Mouse (Mus musculus): ENCODE results near the gene Pax8. TPM values are rescaled to one million over a fixed set of nuclear protein-coding genes. Genes with fewer than 3 reads are reported as not detected.
A peak's percentile ranks its signal among the peaks of the same experiment; 100 is the strongest.

Gene Pax8
- total RNA-seq, 2 experiments from 2014 or later = not detected

DNA sequence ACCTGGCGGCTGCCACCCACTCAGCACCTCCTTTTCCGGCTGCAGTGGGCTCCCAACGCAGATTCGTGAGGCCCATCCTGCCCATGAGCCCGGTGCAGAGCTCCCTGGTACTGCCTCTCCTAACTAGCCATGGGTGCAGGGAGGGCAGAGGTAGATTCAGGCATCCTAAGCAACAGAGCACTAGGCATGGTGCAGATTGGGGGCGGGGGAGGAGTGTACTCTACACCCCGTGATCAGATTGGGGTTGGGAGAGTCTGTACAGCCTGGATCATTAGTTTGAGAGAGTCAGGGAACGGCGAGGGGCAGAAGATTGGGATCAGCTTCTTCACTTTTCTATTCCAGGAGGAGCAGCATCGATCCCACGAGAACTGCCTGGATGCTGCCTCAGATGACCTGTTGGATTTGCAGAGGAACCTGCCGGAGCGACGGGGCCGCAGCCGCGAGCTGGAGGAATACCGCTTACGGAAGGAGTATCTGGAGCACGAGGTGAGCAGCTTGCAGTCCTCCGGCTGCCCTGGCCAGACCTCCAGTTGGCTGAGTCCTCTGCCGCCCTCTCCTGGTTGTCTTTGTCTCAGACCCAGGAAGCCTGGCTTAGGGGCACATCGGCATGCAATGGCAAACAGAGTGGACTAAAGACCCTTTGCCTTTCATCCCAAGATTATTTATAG is 69.9 kb downstream of the Pax8 start:
- H3K4me3 ChIP-seq = peak overlapping the region; percentile 26; the same call in 1 of the 2 replicates
- intact Hi-C loops (cut with DNase I) = loop anchor here (1.0 to 5.0 kb wide), 3 partner anchors 49 to 352 kb away; no protein-coding TSS in a partner anchor
- peak; percentile 48 to 62 for DNase-seq (ENCODE audit: extremely low spot score in 1 of 2, low spot score in 2 of 2)
- no peak overlapping the region for H3K27ac ChIP-seq
- peak; percentile 77 for TF ChIP-seq CTCF (IDR thresholded peaks at IDR 0.05)

DNA sequence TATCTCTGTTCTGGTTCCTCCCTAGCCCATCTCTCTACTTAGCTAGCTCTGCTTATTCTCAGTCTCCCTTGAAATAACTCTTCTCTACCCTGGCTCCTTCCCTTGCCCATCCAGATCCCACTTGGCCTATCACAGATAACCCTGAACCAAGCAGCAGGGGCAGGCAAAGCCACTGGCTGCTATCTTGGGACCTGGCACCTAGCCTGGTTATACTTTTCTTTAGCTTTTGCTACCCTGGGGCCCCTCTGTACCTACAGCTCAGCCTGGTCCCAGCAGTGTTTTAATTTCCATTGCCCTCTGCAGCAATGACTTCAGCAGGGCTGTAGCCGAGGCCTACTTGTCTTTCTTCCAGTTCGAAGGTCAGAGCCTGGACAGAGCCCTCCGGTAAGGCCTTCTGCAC is 74.7 kb downstream of the Pax8 start:
- no peak for DNase-seq (ENCODE audit: extremely low spot score in 1 of 2, low spot score in 2 of 2)
- TF ChIP-seq CTCF (IDR thresholded peaks at IDR 0.05) = no peak
- no peak overlapping the region for H3K27ac ChIP-seq
- no peak overlapping the region for H3K4me3 ChIP-seq
- intact Hi-C loops (cut with DNase I) = no loop called here

DNA sequence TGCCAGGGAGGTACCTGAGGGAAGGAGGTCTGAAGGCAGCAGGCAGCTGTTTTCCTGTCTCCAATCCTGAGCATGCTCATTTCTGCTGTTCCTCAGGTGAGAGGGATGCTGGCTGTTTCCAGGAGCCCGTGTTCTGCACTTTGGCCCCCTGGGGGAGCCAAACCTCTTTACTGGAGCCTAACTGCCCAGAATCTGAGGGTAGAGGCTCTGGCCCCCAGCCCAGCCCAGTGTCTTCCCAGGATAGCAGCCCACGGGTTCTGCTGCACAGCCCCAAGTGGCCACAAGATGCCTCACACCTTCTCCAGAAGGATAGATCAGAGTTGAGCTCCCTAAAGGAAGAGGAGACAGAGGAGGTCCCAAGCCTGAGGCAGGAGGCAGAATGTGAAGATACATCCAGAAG is 78.3 kb downstream of the Pax8 start:
- Histone ChIP-seq H3K4me3 (no peak overlapping the region), H3K27ac (no peak overlapping the region)
- TF ChIP-seq CTCF (IDR thresholded peaks at IDR 0.05) = no peak
- DNase-seq (ENCODE audit: extremely low spot score in 1 of 2, low spot score in 2 of 2) = no peak
- intact Hi-C loops (cut with DNase I) = no loop called here

DNA sequence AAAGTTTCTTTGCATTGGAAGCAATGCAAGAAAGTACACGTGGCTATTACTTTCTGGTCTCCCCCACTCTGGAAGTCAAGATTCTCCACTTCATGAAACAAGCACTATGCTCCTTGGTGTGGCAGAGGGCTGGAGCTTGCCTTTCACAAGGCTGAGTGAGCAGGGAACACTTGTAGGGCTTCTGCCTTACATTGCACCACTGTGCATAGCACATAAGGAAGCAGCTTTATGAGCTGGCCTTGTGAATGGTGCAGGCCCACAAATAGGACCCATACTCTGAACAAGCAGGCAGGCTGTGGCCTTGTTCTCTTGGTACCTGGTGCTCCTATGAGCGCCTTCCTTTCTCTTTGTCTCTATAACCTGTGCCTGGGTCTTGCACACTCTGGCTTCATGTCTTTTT is 82.1 kb downstream of the Pax8 start:
- intact Hi-C loops (cut with DNase I) = no loop called here
- Histone ChIP-seq H3K4me3 (no peak overlapping the region), H3K27ac (no peak overlapping the region)
- no peak for DNase-seq (ENCODE audit: extremely low spot score in 1 of 2, low spot score in 2 of 2)
- no peak for TF ChIP-seq CTCF (IDR thresholded peaks at IDR 0.05)

DNA sequence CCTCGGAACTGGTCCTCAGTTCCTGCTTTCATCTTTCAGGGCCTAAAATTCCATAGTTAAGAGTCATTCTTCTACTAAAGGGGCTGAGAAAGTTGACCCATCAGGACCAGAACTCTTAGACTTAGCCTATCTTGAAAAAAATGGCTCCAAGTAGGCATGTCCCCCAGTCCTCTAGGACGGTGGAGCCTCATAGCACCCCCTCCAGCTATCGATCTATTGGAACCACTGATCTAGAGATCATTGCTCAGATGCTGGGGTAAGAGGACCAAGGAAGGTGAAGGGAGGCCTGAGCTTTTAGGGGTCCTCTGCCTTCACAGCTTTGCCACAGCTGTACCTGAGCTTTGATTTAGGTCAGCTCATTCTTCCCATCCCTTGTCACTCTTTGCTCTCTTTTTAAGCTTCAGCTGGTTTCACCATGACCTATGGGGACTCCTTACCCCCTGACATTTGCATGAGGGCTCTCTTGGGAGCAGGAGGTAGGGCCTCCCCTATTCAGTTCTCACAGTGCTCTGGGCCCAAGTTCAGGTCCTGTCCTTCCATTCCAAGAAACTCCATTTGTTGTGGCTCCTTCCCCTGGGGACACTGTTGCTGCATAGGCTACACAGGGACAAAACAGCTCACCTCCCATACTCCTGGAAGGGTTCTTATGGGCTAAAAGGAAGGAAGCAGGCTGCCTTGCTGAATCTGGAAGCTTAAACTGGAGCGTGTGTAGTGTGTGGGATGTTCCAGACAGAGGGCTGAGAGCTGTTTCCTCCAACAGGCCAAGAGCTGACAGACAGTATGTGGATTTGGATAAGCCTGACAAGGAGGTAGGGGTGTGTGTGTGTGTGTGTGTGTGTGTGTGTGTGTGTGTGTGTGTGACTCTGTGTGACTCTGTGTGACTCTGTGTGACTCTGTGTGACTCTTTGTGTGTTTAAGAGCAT is 87.8 kb downstream of the Pax8 start:
- DNase-seq (ENCODE audit: extremely low spot score in 1 of 2, low spot score in 2 of 2) = no peak
- H3K27ac ChIP-seq = no peak overlapping the region
- TF ChIP-seq CTCF (IDR thresholded peaks at IDR 0.05) = no peak
- intact Hi-C loops (cut with DNase I) = no loop called here
- no peak overlapping the region for H3K4me3 ChIP-seq

DNA sequence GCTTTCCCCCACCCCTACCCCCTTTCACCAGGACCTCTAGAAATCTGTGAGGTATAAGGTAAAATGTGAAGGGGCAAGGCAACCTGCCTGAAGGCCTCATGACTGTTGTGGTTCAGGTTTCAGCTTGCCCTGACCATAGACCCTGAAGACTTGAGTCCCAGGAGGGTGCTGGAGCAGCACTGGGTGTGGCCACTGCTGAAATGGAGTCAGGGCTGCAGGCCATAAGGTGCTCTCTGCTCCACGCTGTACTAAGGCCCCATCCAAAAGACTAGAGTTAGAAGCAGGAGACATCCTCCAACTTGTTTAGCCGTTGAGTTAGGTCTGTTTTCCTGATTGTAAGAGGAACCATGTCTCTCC is 88.5 kb downstream of the Pax8 start:
- H3K27ac ChIP-seq = no peak overlapping the region
- no peak for DNase-seq (ENCODE audit: extremely low spot score in 1 of 2, low spot score in 2 of 2)
- TF ChIP-seq CTCF (IDR thresholded peaks at IDR 0.05) = no peak
- intact Hi-C loops (cut with DNase I) = no loop called here
- no peak overlapping the region for H3K4me3 ChIP-seq

DNA sequence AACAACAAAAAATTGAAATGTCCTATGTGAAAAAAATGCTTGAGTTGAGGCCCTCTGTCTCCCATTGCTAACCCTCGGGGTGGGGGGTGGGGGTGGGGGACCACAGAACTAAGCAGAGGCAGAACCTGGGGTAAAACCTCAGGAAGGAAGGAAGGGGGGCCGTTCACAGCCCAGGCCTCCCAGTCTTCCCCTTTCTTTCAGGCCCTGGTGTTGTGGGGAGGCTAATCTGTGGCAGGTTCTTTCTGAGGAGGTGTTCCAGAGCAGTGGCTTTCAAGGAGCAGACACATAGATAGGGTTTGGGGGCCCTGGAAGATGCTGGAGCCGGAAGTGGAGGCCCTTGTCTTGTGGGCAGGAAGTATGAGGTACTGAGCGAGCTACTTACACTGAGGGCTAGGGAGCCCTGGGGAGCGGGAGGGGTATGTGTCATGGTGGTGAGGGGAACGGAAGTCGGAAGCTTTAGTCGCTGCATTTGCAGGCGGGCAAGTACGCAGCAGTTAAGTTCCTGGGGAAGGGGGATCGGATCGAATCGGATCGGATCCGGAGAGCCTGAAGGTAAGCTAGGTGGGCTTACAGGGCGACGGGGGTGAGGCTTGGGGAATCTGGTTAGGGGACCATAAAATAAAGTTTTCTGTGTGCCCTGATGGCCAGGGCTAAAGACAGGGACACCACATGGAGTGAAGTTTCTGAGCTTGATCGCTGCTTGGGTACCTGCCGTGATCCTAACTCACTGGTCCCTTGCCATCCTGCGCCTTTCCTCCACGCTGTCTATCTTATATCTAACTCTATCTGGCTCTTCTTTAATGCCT is 89.0 kb downstream of the Pax8 start:
- TF ChIP-seq CTCF (IDR thresholded peaks at IDR 0.05) = no peak
- intact Hi-C loops (cut with DNase I) = no loop called here
- Histone ChIP-seq H3K27ac (no peak overlapping the region), H3K4me3 (no peak overlapping the region)
- DNase-seq (ENCODE audit: extremely low spot score in 1 of 2, low spot score in 2 of 2) = no peak

DNA sequence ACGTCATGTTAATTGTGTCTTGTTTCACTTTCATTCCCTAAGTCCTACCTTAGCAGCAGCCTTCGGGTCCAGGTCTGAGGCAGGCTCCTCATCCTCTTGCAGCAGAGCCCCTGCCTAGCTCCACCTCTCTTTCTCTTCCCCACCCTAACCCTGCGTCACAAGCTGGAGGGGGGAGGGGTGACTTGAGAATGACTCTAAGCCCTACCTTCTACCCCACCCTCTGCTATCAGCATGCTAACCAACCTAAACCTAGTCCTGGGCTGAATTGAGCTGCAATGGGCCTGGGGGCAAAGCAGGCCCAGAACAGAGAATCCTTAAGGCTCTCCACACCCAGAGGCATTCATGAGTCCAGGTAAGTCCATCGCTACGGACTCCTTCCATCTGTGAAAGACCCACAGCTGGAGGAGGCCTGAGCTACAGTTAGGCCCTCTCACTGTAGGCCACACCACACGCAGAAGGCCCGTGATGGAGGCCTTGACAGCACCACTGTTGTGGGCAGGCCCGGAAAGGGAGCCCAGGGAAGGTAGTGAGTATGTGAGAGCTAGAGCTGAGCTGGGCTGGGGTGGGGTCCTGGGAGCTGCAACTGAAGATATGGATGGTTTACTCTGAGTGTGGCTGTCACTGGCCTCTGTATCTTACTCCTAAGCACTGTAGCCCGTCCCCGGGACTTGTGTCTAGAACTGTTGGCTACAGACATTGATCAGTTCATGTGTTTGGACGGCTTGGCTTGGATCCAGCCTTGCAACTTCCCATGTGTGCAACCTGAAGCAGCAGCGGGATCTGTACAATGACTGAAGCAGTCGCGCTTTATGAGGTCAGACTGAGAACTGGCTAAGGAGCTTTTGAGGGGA is 90.1 kb downstream of the Pax8 start:
- Histone ChIP-seq H3K4me3 (no peak overlapping the region), H3K27ac (no peak overlapping the region)
- intact Hi-C loops (cut with DNase I) = no loop called here
- TF ChIP-seq CTCF (IDR thresholded peaks at IDR 0.05) = no peak
- DNase-seq (ENCODE audit: extremely low spot score in 1 of 2, low spot score in 2 of 2) = peak in 1 of 2 experiments; percentile 6

DNA sequence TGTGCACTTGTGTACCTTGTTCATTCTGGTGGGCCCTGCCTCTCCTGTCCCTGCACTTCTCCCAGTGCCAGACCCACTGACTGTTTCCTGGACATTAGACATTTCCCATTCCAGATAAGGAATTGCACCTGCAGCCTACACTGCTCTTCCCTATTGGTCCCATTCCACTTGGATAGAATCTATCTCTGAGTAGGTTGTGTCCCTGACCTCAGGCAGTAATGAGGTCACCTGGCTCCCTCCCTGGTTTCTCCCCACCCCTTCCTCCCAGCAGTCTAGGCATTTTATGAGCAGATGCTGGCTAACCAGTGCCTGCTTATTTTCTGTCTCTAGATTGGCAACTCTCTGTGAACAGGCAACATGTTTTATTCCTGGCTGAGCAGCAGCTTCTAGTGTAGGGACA is 91.0 kb downstream of the Pax8 start:
- intact Hi-C loops (cut with DNase I) = no loop called here
- TF ChIP-seq CTCF (IDR thresholded peaks at IDR 0.05) = no peak
- Histone ChIP-seq H3K27ac (no peak overlapping the region), H3K4me3 (no peak overlapping the region)
- no peak for DNase-seq (ENCODE audit: extremely low spot score in 1 of 2, low spot score in 2 of 2)

DNA sequence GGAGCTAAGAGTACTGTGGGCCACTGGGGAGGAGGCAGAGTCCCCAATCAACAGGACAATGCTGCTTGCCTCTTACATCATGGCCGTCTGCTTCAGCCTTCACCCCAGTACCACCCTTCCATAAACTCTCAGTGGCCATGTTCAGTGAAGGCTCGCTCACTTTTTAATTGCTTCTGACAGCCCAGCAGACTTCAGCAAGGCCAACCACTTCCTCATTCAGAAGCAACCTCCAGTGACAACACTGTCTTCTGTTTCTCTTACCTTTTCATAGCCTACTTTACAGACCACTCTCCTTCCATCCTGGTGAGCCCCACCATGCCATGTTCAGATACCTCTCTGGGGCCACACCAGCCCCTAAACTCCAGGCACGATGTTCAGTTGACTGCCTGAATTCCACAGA is 91.8 kb downstream of the Pax8 start:
- TF ChIP-seq CTCF (IDR thresholded peaks at IDR 0.05) = no peak

More for the DNA sequence above, 91.8 kb downstream of the Pax8 start:
- Histone ChIP-seq H3K27ac (no peak overlapping the region), H3K4me3 (no peak overlapping the region)
- intact Hi-C loops (cut with DNase I) = no loop called here
- peak in 1 of 2 experiments; percentile 3 for DNase-seq (ENCODE audit: extremely low spot score in 1 of 2, low spot score in 2 of 2)

Measured in left cerebral cortex, adult 2 months (tissue).